Mouse (Mus musculus) liver, embryonic 15.5 days (tissue): ENCODE results near the gene Kcnk2. TPM values are rescaled to one million over a fixed set of nuclear protein-coding genes. Genes with fewer than 3 reads are reported as not detected.
A peak's percentile ranks its signal among the peaks of the same experiment; 100 is the strongest.

Source experiments
- ATAC-seq: fragments of 200-750 bp; cut with Nextera tagmentation; 2 replicates; pipeline ENCODE4 v1.8.0; 2017; ENCODE audit warnings: moderate number of reproducible peaks, mild to moderate bottlenecking, moderate library complexity; ENCODE audit not compliant: insufficient read depth
- H3K27ac ChIP-seq: fragments of 300-500 bp; sonication (generic); replicated peaks from 2 replicates; pipeline ENCODE4 v1.5.1; 2015; ENCODE audit warnings: mild to moderate bottlenecking, inconsistent platforms
- H3K27me3 ChIP-seq: fragments of 300-500 bp; sonication (generic); 2 replicates; pipeline ENCODE4 v1.6.1; 2015; ENCODE audit warnings: mild to moderate bottlenecking, inconsistent platforms
- H3K36me3 ChIP-seq: fragments of 300-500 bp; sonication (generic); replicated peaks from 2 replicates; pipeline ENCODE4 v1.6.1; 2015; ENCODE audit warnings: moderate library complexity, mild to moderate bottlenecking, inconsistent platforms
- H3K4me1 ChIP-seq: fragments of 300-500 bp; sonication (generic); replicated peaks from 2 replicates; pipeline ENCODE4 v1.6.1; 2015; ENCODE audit warnings: inconsistent platforms
- H3K4me2 ChIP-seq: fragments of 300-500 bp; sonication (generic); 2 replicates; pipeline ENCODE4 v1.6.1; 2015; ENCODE audit warnings: moderate library complexity, mild to moderate bottlenecking, inconsistent platforms
- H3K4me3 ChIP-seq: fragments of 300-500 bp; sonication (generic); replicated peaks from 2 replicates; pipeline ENCODE4 v1.5.1; 2015; ENCODE audit warnings: mild to moderate bottlenecking, inconsistent platforms
- H3K9ac ChIP-seq: fragments of 300-500 bp; sonication (generic); 2 replicates; pipeline ENCODE4 v1.6.1; 2015; ENCODE audit warnings: moderate library complexity, mild to moderate bottlenecking, inconsistent platforms
- H3K9me3 ChIP-seq: fragments of 300-500 bp; sonication (generic); replicated peaks from 2 replicates; pipeline ENCODE4 v1.6.1; 2016; ENCODE audit warnings: inconsistent platforms
- WGBS: fragments of 180-500 bp; shearing (Covaris S2); methylation state at CpG from one replicate; pipeline ENCODE4 v1.1.7; 2015; ENCODE audit warnings: mixed read lengths; ENCODE audit not compliant: insufficient replicate concordance; 5-methylcytosine and 5-hydroxymethylcytosine counted together
- polyA plus RNA-seq: library from polyadenylated mRNA; unstranded; fragments of >200 nt; fragmentation: Nextera tagmentation; extraction: Ambion mirVana; gene quantifications from 2 replicates; pipeline ENCODE4 v1.2.1, GENCODE M21; 2015

Kcnk2 gene
- polyA plus RNA-seq, 1 experiment from 2014 or later = 0.05 TPM

DNA sequence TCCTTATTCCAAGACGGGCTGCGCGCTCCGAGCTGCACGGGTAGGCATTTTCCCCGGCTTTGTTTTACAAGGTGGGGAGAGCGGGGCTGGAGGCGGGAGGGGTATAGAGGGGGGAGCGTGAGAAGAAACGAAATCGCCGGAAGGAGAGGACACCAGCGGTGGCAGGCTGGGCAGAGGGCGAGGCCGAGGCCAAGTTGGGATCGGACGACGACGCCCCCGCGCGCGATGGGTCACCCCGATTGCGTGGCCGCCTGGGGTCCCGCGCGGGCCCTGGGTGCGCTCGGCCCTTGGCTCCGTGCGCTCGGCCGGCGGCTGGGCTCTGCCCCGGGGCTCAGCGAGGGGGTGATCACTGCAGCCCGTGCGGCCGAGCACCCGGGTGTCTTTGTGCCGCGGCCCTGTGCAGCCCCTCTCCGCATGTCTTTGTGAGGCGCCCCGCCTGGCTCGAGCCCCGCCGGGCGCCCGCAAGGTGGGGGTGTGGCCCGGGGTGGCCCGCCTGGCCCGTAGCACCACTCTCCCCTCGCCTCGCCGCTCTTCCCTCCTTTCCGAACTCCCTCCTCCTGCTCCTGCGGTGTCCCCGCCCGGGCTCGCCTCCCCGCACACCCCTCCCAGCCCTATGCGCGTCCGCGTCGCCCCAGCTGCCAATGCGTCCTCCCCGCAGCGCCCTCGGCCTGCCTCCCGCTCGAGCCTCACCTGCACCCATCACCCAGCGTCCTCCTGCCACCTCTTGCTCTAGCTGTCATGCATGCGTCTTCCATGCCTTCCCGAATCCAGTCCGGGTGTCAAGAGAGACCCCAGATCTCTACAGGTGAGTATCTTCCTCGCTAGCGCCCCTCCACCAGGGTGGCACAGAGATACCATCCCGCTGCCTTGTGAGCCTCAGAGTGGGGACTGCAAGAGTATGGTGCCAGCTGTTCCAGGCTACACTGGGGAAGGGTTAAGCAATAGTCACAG is 58.5 kb downstream of the Kcnk2 start:
- Histone ChIP-seq H3K9me3 (no peaks in the 10 kb centered on the region), H3K27me3 (peaks cover 31% of the 10 kb centered on the region), H3K4me2 (peak overlapping the region; percentile 56), H3K27ac (no peak overlapping the region), H3K4me3 (peak overlapping the region; percentile 35), H3K9ac (no peak overlapping the region), H3K36me3 (no peaks in the 10 kb centered on the region), H3K4me1 (no peaks in the 10 kb centered on the region)
- ATAC-seq = no peak
- WGBS = 3% methylated on average over 78 of the region's 82 CpGs

DNA sequence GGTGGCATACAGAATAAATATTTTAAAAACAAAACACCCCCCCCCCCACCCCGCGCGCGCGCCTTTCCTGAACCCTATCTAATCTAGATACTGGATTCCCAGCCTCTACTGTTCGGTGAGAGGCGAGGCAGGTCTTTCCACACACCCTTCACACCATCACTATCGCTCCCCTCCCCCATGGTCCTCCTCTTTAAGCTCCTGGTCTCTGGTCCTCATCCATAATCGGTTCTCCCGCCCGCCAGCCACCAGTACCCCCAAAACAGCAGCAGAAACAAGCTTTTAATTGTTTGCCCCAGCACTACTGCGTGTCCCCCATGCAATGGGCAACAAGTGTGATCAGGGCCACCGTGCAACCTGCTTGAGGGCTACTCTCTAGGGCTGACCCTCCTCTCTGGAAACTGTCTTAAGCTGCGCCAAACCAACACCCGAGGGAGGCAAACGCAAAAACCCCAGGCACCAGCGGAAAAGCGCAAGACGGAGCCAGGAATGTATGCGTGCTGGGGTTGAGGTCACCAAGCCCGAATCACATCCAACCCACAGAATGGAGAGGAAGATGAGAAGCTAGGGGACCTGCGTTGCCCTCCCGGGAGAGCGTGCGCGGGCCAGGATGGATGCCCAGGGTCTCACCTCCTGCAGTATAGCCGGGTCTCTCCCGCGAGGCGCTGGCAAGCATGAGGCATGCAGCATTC is 59.5 kb downstream of the Kcnk2 start:
- no peaks in the 10 kb centered on the region for H3K4me1 ChIP-seq
- peaks cover 31% of the 10 kb centered on the region for H3K27me3 ChIP-seq
- H3K9ac ChIP-seq = no peak overlapping the region
- H3K4me3 ChIP-seq = no peak overlapping the region
- no peaks in the 10 kb centered on the region for H3K9me3 ChIP-seq
- H3K36me3 ChIP-seq = no peaks in the 10 kb centered on the region
- H3K27ac ChIP-seq = no peak overlapping the region
- WGBS = 5% methylated on average over 30 of the region's 30 CpGs
- H3K4me2 ChIP-seq = no peak overlapping the region; the same call in 1 of the 2 replicates
- no peak for ATAC-seq

DNA sequence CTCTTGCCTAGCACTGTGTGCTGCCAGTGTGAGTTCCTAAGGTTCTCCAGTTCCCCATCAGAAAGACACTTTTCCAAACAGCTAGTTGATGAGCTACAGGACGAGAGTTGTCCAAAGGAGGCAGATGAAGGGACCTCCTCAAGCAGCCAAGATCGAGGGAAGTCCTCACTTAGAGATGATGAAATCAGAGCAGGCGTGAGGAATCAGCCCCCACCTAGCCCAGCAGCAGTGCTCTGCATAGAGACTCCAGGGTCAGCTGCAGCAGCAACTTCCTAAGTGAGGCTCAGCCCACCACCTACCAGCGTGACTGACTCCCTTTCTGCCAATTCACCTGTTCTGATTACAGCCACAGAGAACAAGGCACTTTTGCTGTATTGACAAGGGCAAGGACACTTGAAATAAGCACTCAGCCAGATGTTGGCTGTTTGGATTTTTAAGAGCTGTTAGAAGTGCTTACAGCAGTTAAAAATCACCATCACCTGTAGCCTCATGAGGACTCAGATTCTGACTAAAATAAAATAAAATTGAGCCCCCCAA is 60.6 kb downstream of the Kcnk2 start:
- peaks cover 31% of the 10 kb centered on the region for H3K27me3 ChIP-seq
- H3K36me3 ChIP-seq = no peaks in the 10 kb centered on the region
- no peak overlapping the region for H3K9ac ChIP-seq
- 21% methylated on average over 4 of the region's 4 CpGs for WGBS
- no peak for ATAC-seq
- no peaks in the 10 kb centered on the region for H3K9me3 ChIP-seq
- H3K4me2 ChIP-seq = no peak overlapping the region
- H3K4me1 ChIP-seq = no peaks in the 10 kb centered on the region
- no peak overlapping the region for H3K4me3 ChIP-seq
- H3K27ac ChIP-seq = no peak overlapping the region

DNA sequence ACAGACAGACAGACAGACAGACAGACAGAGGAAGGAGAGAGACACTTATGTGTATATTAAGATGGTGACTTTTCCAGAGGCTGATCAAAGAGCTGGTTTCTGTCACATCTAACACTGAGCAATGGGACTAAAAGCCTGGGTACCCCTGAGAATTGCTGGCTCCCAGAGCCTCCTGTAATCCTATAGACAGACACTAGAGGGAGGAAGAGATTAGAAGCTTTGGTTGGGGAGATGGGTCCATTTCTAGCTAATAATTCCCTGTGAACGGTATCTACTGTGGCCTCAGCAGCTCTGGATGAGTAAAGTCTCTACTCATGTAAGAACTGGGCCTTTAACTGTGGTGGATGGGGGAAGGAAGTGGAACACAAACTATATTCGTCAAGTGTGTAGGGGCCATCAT is 86.2 kb downstream of the Kcnk2 start:
- H3K9ac ChIP-seq = no peak overlapping the region
- H3K27me3 ChIP-seq = no peaks in the 10 kb centered on the region
- H3K27ac ChIP-seq = no peak overlapping the region
- no peak overlapping the region for H3K4me2 ChIP-seq
- H3K4me1 ChIP-seq = no peaks in the 10 kb centered on the region
- no peaks in the 10 kb centered on the region for H3K9me3 ChIP-seq
- no peak for ATAC-seq
- no peak overlapping the region for H3K4me3 ChIP-seq
- H3K36me3 ChIP-seq = no peaks in the 10 kb centered on the region
- WGBS = 33% methylated on average over 2 of the region's 2 CpGs

DNA sequence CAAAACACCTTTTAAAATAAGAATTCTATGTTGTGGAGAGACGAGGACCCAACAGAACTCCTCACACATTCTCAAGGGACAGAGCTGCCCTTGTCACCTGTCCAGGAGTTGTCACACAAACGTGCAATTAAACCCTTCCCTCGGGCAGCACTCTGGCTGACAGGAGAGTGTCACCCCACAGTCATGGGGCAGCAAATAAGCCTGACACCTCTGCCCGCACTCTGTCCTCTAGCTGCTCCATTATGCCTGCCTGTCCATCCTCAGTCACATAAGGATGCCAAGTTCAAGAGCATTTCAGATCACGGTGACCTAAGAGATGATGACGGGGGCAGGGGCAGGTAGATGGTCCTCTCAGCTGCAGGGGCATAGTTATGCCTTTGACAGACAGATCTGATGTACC is 87.6 kb downstream of the Kcnk2 start:
- no peak overlapping the region for H3K27ac ChIP-seq
- no peak overlapping the region for H3K4me2 ChIP-seq
- H3K4me1 ChIP-seq = no peaks in the 10 kb centered on the region
- H3K4me3 ChIP-seq = no peak overlapping the region
- no peaks in the 10 kb centered on the region for H3K36me3 ChIP-seq
- H3K9ac ChIP-seq = no peak overlapping the region
- H3K27me3 ChIP-seq = no peaks in the 10 kb centered on the region
- no peak for ATAC-seq
- WGBS = 61% methylated on average over 6 of the region's 6 CpGs
- H3K9me3 ChIP-seq = no peaks in the 10 kb centered on the region

DNA sequence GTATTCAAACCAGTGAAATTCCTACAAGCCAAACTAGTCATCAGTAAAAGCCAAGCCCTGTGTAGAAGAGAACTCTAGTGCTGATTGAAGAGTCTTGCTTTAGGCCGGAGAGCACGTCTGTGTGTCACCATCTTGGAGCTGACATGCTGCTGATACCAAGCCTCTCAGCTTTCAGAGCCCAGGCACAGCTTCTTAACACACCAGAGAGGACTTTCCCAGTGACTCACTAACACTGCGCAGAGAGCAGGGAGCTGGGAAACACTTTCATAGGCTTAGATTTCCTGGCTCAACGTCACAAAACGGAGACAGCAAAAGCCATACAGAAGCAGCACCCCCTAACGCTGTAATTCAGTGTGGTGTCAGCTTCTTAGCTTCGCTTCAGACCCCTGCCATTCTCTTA is 88.3 kb downstream of the Kcnk2 start:
- H3K4me2 ChIP-seq = no peak overlapping the region
- no peak overlapping the region for H3K4me3 ChIP-seq
- H3K9me3 ChIP-seq = no peaks in the 10 kb centered on the region
- no peaks in the 10 kb centered on the region for H3K36me3 ChIP-seq
- H3K9ac ChIP-seq = no peak overlapping the region
- 56% methylated on average over 7 of the region's 7 CpGs for WGBS
- no peak overlapping the region for H3K27ac ChIP-seq
- H3K27me3 ChIP-seq = no peaks in the 10 kb centered on the region
- no peaks in the 10 kb centered on the region for H3K4me1 ChIP-seq
- no peak for ATAC-seq

DNA sequence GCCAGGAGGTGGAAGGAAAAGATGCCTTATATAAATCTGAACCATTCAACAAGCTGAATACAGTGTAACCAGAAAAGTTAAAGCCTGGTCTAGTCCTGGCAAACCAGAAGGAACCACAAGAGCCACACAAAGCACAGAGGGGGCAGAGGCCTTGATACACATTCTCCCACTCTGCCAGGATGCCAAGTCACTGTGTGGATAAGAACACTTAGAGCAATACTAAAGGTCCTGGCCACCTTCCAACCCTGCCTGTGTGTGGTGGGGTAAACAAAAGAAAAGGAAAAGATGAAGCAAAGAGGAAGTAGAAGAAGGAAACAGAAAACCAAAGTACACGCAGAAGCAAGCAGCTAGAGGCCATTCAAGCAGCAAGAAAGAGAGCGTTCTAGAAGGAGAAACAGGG is 91.9 kb downstream of the Kcnk2 start:
- Histone ChIP-seq H3K4me3 (no peak overlapping the region), H3K27me3 (no peaks in the 10 kb centered on the region), H3K4me2 (no peak overlapping the region), H3K27ac (no peak overlapping the region), H3K36me3 (no peaks in the 10 kb centered on the region), H3K9ac (no peak overlapping the region), H3K4me1 (no peaks in the 10 kb centered on the region), H3K9me3 (no peaks in the 10 kb centered on the region)
- 33% methylated on average over 2 of the region's 2 CpGs for WGBS
- ATAC-seq = no peak

DNA sequence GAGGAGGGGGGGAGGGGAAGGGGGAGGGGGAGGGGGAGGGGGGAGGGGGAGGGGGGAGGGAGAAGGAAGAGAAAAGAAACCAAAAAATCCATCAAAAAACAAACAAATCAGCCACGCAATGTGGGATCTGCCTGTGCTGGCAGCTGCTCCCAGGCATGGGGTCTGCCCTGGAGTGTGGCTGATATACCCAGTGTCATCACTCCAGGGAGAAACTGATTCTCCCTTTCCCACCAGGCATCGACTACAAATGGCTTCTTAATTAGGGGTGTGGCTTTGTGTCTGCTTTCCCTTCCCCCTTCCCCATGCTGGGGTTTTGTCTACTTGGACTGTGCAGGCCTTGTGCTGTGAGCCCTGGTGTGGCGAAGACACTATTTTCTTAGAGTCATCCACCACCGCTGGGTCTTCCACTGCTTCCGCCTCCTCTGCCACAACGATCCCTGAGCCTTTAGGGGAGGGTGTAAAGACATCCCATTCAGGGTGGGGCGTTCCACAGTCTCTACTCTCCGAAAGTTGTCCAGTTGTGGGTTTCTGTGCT is 97.0 kb downstream of the Kcnk2 start:
- Histone ChIP-seq H3K9me3 (no peaks in the 10 kb centered on the region), H3K27ac (no peak overlapping the region), H3K9ac (no peak overlapping the region), H3K4me1 (no peaks in the 10 kb centered on the region), H3K4me2 (no peak overlapping the region), H3K27me3 (no peaks in the 10 kb centered on the region), H3K36me3 (no peaks in the 10 kb centered on the region), H3K4me3 (no peak overlapping the region)
- ATAC-seq = no peak
- WGBS = 54% methylated on average over 8 of the region's 8 CpGs

DNA sequence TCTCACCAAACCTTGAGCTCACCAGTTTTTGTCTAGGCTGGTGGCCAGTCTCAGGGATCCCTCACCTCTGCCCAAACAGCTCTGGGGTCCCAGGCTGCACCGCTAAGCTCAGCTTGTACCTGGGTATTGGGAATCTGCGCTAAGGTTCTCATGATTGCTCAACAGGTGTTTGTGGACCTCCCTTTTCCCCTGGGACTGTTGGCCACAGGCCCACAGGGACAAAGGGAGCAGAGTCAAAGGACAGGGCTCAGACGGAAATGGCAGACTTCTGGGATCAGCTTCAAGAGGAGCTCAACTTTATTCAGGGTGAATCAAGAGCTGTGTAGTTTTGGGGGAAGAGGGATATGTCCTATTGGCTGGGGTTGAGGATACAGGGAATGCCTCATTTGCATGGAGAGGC is 99.1 kb downstream of the Kcnk2 start:
- H3K9ac ChIP-seq = no peak overlapping the region
- no peak overlapping the region for H3K27ac ChIP-seq
- WGBS = 62% methylated on average over 3 of the region's 3 CpGs
- H3K36me3 ChIP-seq = no peaks in the 10 kb centered on the region
- H3K9me3 ChIP-seq = no peaks in the 10 kb centered on the region
- H3K4me1 ChIP-seq = no peaks in the 10 kb centered on the region
- no peaks in the 10 kb centered on the region for H3K27me3 ChIP-seq
- no peak overlapping the region for H3K4me3 ChIP-seq
- ATAC-seq = no peak
- H3K4me2 ChIP-seq = no peak overlapping the region

DNA sequence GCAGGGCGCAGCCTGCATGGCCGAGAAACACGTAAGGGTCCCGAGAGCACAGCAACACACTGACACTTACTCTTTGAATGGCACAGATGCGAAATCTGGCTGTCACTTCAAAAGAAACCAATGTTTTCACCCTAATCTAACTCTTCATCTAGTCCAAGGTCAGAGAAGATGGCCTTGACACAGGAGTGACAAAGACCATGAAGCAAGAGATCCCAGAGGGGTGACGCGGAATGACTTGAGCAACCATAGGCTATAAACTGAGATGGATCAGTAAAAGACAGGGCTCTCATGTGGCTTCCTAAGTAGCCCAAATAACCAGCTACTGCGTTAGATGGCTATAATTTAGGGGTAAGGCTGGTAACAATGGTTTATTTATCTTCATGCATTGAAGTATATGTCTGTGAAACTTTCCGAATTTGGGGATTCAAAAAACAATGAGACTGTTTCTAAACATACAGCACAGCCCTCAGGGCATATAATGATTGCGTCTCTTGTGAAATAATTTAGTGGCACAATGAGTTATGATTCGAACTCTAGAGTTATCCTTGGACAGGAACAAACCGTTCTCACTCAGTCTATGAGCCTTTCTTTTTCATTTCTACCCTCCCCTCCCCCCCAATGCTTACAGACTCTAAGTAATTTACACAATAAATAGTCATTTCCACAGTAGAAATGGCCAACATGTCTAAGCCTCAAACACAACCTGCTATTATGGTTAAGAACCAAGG is 108.2 kb downstream of the Kcnk2 start:
- Histone ChIP-seq H3K4me2 (no peak overlapping the region), H3K36me3 (no peaks in the 10 kb centered on the region), H3K9me3 (no peaks in the 10 kb centered on the region), H3K27ac (no peak overlapping the region), H3K9ac (no peak overlapping the region), H3K27me3 (no peaks in the 10 kb centered on the region), H3K4me3 (no peak overlapping the region), H3K4me1 (no peaks in the 10 kb centered on the region)
- ATAC-seq = no peak
- 60% methylated on average over 12 of the region's 12 CpGs for WGBS

DNA sequence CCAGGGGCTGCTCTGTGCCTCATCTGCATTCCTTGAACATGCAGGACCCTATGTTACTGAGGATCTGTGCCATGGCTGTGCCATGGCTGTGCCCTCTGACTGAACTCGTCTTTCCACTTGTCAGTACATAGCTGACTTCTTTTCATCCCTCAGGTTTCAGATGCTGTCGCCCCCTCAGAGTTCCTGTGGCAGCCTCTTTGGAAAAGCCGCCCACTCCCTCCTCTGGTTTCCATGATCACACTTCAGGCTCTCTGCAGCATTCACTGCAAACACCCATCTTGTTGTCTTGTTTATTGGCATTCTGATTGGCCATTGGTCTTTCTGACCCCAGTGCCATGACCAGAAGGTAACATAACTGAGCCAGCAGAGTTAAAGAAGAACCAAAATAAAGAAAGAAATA is 111.2 kb downstream of the Kcnk2 start:
- H3K27me3 ChIP-seq = no peaks in the 10 kb centered on the region
- H3K9me3 ChIP-seq = no peaks in the 10 kb centered on the region
- 45% methylated on average over 3 of the region's 3 CpGs for WGBS
- no peaks in the 10 kb centered on the region for H3K36me3 ChIP-seq
- ATAC-seq = no peak
- no peak overlapping the region for H3K4me2 ChIP-seq
- H3K9ac ChIP-seq = no peak overlapping the region
- H3K4me3 ChIP-seq = no peak overlapping the region
- H3K4me1 ChIP-seq = no peaks in the 10 kb centered on the region
- no peak overlapping the region for H3K27ac ChIP-seq
